Mouse (Mus musculus) 3134 (cell line): Measurements from ENCODE around the gene Kmt2d.

Experiments
- DNase-seq: peaks from one replicate; pipeline ENCODE4 v3.0.0-alpha.2; 2011; ENCODE audit warnings: low spot score; ENCODE audit not compliant: insufficient read length; ENCODE audit errors: extremely low read depth

Gene Kmt2d

GRCm38 (mm10) chr15:98860921-98861320 is 10.1 kb downstream of the Kmt2d start:
- DNase-seq: no peak

- DNase-seq: no peak
These were observed 11.5 kb downstream of the Kmt2d start for GRCm38 (mm10) chr15:98859319-98860043.

- peak; percentile 8 for DNase-seq
These were observed 16.8 kb downstream of the Kmt2d start for GRCm38 (mm10) chr15:98854214-98854613.

- DNase-seq: no peak
These were observed 17.7 kb downstream of the Kmt2d start for GRCm38 (mm10) chr15:98853161-98853937.

GRCm38 (mm10) chr15:98852733-98853132 is 18.3 kb downstream of the Kmt2d start:
- DNase-seq: no peak

- DNase-seq: no peak
These were observed 18.9 kb downstream of the Kmt2d start for GRCm38 (mm10) chr15:98852071-98852470.

GRCm38 (mm10) chr15:98851229-98851818 is 19.7 kb downstream of the Kmt2d start:
- DNase-seq: no peak

- DNase-seq: no peak
These were observed 20.3 kb downstream of the Kmt2d start for GRCm38 (mm10) chr15:98850668-98851067.

GRCm38 (mm10) chr15:98849956-98850600 is 20.9 kb downstream of the Kmt2d start:
- DNase-seq: no peak

- DNase-seq: no peak
These were observed 21.8 kb downstream of the Kmt2d start for GRCm38 (mm10) chr15:98849165-98849564.

GRCm38 (mm10) chr15:98846140-98846539 is 24.9 kb downstream of the Kmt2d start:
- no peak for DNase-seq

- no peak for DNase-seq
These were observed 25.9 kb downstream of the Kmt2d start for GRCm38 (mm10) chr15:98845149-98845548.

- DNase-seq: no peak
These were observed 27.3 kb downstream of the Kmt2d start for GRCm38 (mm10) chr15:98843595-98844223.

GRCm38 (mm10) chr15:98839671-98840585 is 31.1 kb downstream of the Kmt2d start:
- no peak for DNase-seq

GRCm38 (mm10) chr15:98839161-98839560 is 31.8 kb downstream of the Kmt2d start:
- no peak for DNase-seq

GRCm38 (mm10) chr15:98837743-98838103 is 33.3 kb downstream of the Kmt2d start:
- no peak for DNase-seq

GRCm38 (mm10) chr15:98837006-98837742 is 33.8 kb downstream of the Kmt2d start:
- no peak for DNase-seq

- DNase-seq: no peak
These were observed 35.7 kb downstream of the Kmt2d start for GRCm38 (mm10) chr15:98835291-98835690.

- DNase-seq: no peak
These were observed 36.9 kb downstream of the Kmt2d start for GRCm38 (mm10) chr15:98834059-98834458.
